Mouse (Mus musculus): ENCODE measurements around the gene Cntnap5a.
"Not testable (repeated sequence)": the region's sequence is repeated elsewhere in the genome, so short reads cannot be mapped to it uniquely, and the experiment has no call there.

The Cntnap5a gene

GRCm38 (mm10) chr1:116107010-116107723 is 422.6 kb downstream of the Cntnap5a start:
- no peak for DNase-seq (ENCODE audit: low spot score)

GRCm38 (mm10) chr1:116107724-116108058 is 423.1 kb downstream of the Cntnap5a start:
- no peak for DNase-seq (ENCODE audit: low spot score)

GRCm38 (mm10) chr1:116108381-116108780 is 423.8 kb downstream of the Cntnap5a start:
- no peak for DNase-seq (ENCODE audit: low spot score)

GRCm38 (mm10) chr1:116125767-116126166 is 441.2 kb downstream of the Cntnap5a start:
- DNase-seq (ENCODE audit: low spot score), result no peak

- DNase-seq (ENCODE audit: low spot score), result no peak
Measured at GRCm38 (mm10) chr1:116127085-116127484, 442.5 kb downstream of the Cntnap5a start.

- DNase-seq (ENCODE audit: low spot score), result no peak
Measured at GRCm38 (mm10) chr1:116128450-116129246, 444.1 kb downstream of the Cntnap5a start.

GRCm38 (mm10) chr1:116132471-116132870 is 447.9 kb downstream of the Cntnap5a start:
- DNase-seq (ENCODE audit: low spot score), result no peak

- DNase-seq (ENCODE audit: low spot score), result no peak
Measured at GRCm38 (mm10) chr1:116149764-116150369, 465.3 kb downstream of the Cntnap5a start.

- no peak for DNase-seq (ENCODE audit: low spot score)
Measured at GRCm38 (mm10) chr1:116184471-116184870, 499.9 kb downstream of the Cntnap5a start.

- not testable (repeated sequence) for DNase-seq (ENCODE audit: low spot score)
Measured at GRCm38 (mm10) chr1:116188142-116188541, 503.6 kb downstream of the Cntnap5a start.

- no peak for DNase-seq (ENCODE audit: low spot score)
Measured at GRCm38 (mm10) chr1:116192299-116192698, 507.7 kb downstream of the Cntnap5a start.

GRCm38 (mm10) chr1:116216883-116217282 is 532.3 kb downstream of the Cntnap5a start:
- no peak for DNase-seq (ENCODE audit: low spot score)

GRCm38 (mm10) chr1:116240538-116240937 is 556.0 kb downstream of the Cntnap5a start:
- DNase-seq (ENCODE audit: low spot score), result no peak

- DNase-seq (ENCODE audit: low spot score), result no peak
Measured at GRCm38 (mm10) chr1:116243856-116244255, 559.3 kb downstream of the Cntnap5a start.

GRCm38 (mm10) chr1:116281144-116281543 is 596.6 kb downstream of the Cntnap5a start:
- no peak for DNase-seq (ENCODE audit: low spot score)

- no peak for DNase-seq (ENCODE audit: low spot score)
Measured at GRCm38 (mm10) chr1:116283968-116284367, 599.4 kb downstream of the Cntnap5a start.

- no peak for DNase-seq (ENCODE audit: low spot score)
Measured at GRCm38 (mm10) chr1:116306555-116306954, 622.0 kb downstream of the Cntnap5a start.

- DNase-seq (ENCODE audit: low spot score), result no peak
Measured at GRCm38 (mm10) chr1:116311512-116311911, 627.0 kb downstream of the Cntnap5a start.

GRCm38 (mm10) chr1:116313269-116313668 is 628.7 kb downstream of the Cntnap5a start:
- no peak for DNase-seq (ENCODE audit: low spot score)

GRCm38 (mm10) chr1:116324505-116324904 is 639.9 kb downstream of the Cntnap5a start:
- DNase-seq (ENCODE audit: low spot score), result peak; percentile 1

GRCm38 (mm10) chr1:116353669-116354068 is 669.1 kb downstream of the Cntnap5a start:
- DNase-seq (ENCODE audit: low spot score), result no peak

GRCm38 (mm10) chr1:116365606-116366005 is 681.0 kb downstream of the Cntnap5a start:
- DNase-seq (ENCODE audit: low spot score), result no peak

GRCm38 (mm10) chr1:116366171-116366570 is 681.6 kb downstream of the Cntnap5a start:
- DNase-seq (ENCODE audit: low spot score), result no peak
